Mouse (Mus musculus) forebrain, embryonic 16.5 days (tissue): ENCODE measurements around the gene Zfp933. TPM values are rescaled to one million over a fixed set of nuclear protein-coding genes. Genes with fewer than 3 reads are reported as not detected.
"Not testable (repeated sequence)": the region's sequence is repeated elsewhere in the genome, so short reads cannot be mapped to it uniquely, and the experiment has no call there.

Experiments
- ATAC-seq: fragments of 200-750 bp; cut with Nextera tagmentation; 2 replicates; pipeline ENCODE4 v1.8.0; 2017; ENCODE audit warnings: mild to moderate bottlenecking, moderate library complexity
- H3K27ac ChIP-seq: fragments of 300-500 bp; sonication (generic); 2 replicates; pipeline ENCODE4 v1.5.1; 2014; ENCODE audit warnings: low read length, control low read depth
- H3K27me3 ChIP-seq: fragments of 300-500 bp; sonication (generic); replicated peaks from 2 replicates; pipeline ENCODE4 v1.6.1; 2014; ENCODE audit warnings: low read length; ENCODE audit not compliant: control insufficient read depth, insufficient read depth
- H3K36me3 ChIP-seq: fragments of 300-500 bp; sonication (generic); 2 replicates; pipeline ENCODE4 v1.6.1; 2014; ENCODE audit not compliant: control insufficient read depth, insufficient read depth
- H3K4me1 ChIP-seq: fragments of 300-500 bp; sonication (generic); replicated peaks from 2 replicates; pipeline ENCODE4 v1.6.1; 2014; ENCODE audit warnings: low read length; ENCODE audit not compliant: control insufficient read depth, insufficient read depth
- H3K4me2 ChIP-seq: fragments of 300-500 bp; sonication (generic); 2 replicates; pipeline ENCODE4 v1.6.1; 2014; ENCODE audit warnings: mild to moderate bottlenecking, low read length, control low read depth
- H3K4me3 ChIP-seq: fragments of 300-500 bp; sonication (generic); replicated peaks from 2 replicates; pipeline ENCODE4 v1.5.1; 2014; ENCODE audit warnings: mild to moderate bottlenecking, low read length, control low read depth
- H3K9ac ChIP-seq: fragments of 300-500 bp; sonication (generic); replicated peaks from 2 replicates; pipeline ENCODE4 v1.6.1; 2014; ENCODE audit warnings: low read depth, low read length, control low read depth
- H3K9me3 ChIP-seq: fragments of 300-500 bp; sonication (generic); 2 replicates; pipeline ENCODE4 v1.6.1; 2016; ENCODE audit warnings: low read length; ENCODE audit not compliant: control insufficient read depth
- polyA plus RNA-seq: library from polyadenylated mRNA; unstranded; fragments of >200 nt; fragmentation: Nextera tagmentation; extraction: Ambion mirVana; gene quantifications from 2 replicates; pipeline ENCODE4 v1.2.1, GENCODE M21; 2015

Zfp933 gene
- polyA plus RNA-seq, 1 experiment from 2014 or later: 10.1 TPM

- H3K27ac ChIP-seq, H3K4me3 ChIP-seq, H3K9me3 ChIP-seq, H3K9ac ChIP-seq, H3K4me1 ChIP-seq, H3K36me3 ChIP-seq, ATAC-seq, H3K4me2 ChIP-seq, H3K27me3 ChIP-seq: not testable (repeated sequence)
Measured at GRCm38 (mm10) chr4:147791729-147792128, 56.4 kb downstream of the Zfp933 start.

Other genes with a start within 250 kb of the Zfp933 start
- 0.87 and 0.96 TPM in 2 replicates for gene Zfp979, start 205.9 kb downstream of the Zfp933 start, polyA plus RNA-seq
- not detected in 2 replicates for gene Zfp534, start 145.8 kb downstream of the Zfp933 start, polyA plus RNA-seq
- gene Zfp984, start 38.6 kb downstream of the Zfp933 start, polyA plus RNA-seq: 6.0 and 6.4 TPM in 2 replicates
- 52.6 and 63.1 TPM in 2 replicates for gene Miip, start 20.4 kb upstream of the Zfp933 start, polyA plus RNA-seq
- gene Fv1, start 20.6 kb upstream of the Zfp933 start, polyA plus RNA-seq: 12.9 and 14.3 TPM in 2 replicates
- 82.4 and 90.7 TPM in 2 replicates for gene Mfn2, start 56.3 kb upstream of the Zfp933 start, polyA plus RNA-seq
- gene Plod1, start 88.4 kb upstream of the Zfp933 start, polyA plus RNA-seq: 16.3 and 18.1 TPM in 2 replicates
- 10.0 and 11.2 TPM in 2 replicates for gene 2510039O18Rik, start 92.5 kb upstream of the Zfp933 start, polyA plus RNA-seq
- gene Nppb, start 137.4 kb upstream of the Zfp933 start, polyA plus RNA-seq: not detected in 2 replicates
- gene Nppa, start 152.4 kb upstream of the Zfp933 start, polyA plus RNA-seq: 0.83 TPM in 1 of 2 replicates, not detected in the other
- gene Clcn6, start 190.5 kb upstream of the Zfp933 start, polyA plus RNA-seq: 34.3 and 40.6 TPM in 2 replicates
- 17.3 and 22.0 TPM in 2 replicates for gene Mthfr, start 190.7 kb upstream of the Zfp933 start, polyA plus RNA-seq
- gene Agtrap, start 239.7 kb upstream of the Zfp933 start, polyA plus RNA-seq: 4.7 and 5.5 TPM in 2 replicates